Mouse (Mus musculus) kidney, postnatal 0 days (tissue): ENCODE measurements around the gene Hibch. TPM values are rescaled to one million over a fixed set of nuclear protein-coding genes. Genes with fewer than 3 reads are reported as not detected.
"Not testable (repeated sequence)": the region's sequence is repeated elsewhere in the genome, so short reads cannot be mapped to it uniquely, and the experiment has no call there.

Source experiments
- ATAC-seq: fragments of 200-750 bp; cut with Nextera tagmentation; replicated peaks from 2 replicates; pipeline ENCODE4 v1.8.0; 2017; ENCODE audit warnings: low read depth, moderate number of reproducible peaks, moderate TSS enrichment, moderate library complexity; ENCODE audit not compliant: low FRiP score
- DNase-seq: peaks from one replicate; pipeline ENCODE4 v3.0.0-alpha.2; 2016; ENCODE audit warnings: low spot score
- H3K27ac ChIP-seq: fragments of 300-500 bp; sonication (generic); 2 replicates; pipeline ENCODE4 v1.5.1; 2014; ENCODE audit warnings: mild to moderate bottlenecking
- H3K27me3 ChIP-seq: fragments of 300-500 bp; sonication (generic); 2 replicates; pipeline ENCODE4 v1.6.1; 2014; ENCODE audit warnings: low read length, mixed read lengths; ENCODE audit not compliant: insufficient read depth
- H3K36me3 ChIP-seq: fragments of 300-500 bp; sonication (generic); 2 replicates; pipeline ENCODE4 v1.6.1; 2014; ENCODE audit warnings: low read length, mixed read lengths; ENCODE audit not compliant: insufficient read depth
- H3K4me1 ChIP-seq: fragments of 300-500 bp; sonication (generic); replicated peaks from 2 replicates; pipeline ENCODE4 v1.6.1; 2014; ENCODE audit warnings: antibody characterized with exemption, low read length, mixed read lengths; ENCODE audit not compliant: insufficient read depth
- H3K4me2 ChIP-seq: fragments of 300-500 bp; sonication (generic); 2 replicates; pipeline ENCODE4 v1.6.1; 2014; ENCODE audit warnings: mild to moderate bottlenecking, low read length, moderate library complexity, mixed read lengths
- H3K4me3 ChIP-seq: fragments of 300-500 bp; sonication (generic); replicated peaks from 2 replicates; pipeline ENCODE4 v1.5.1; 2014; ENCODE audit warnings: low read depth, low read length
- H3K9ac ChIP-seq: fragments of 300-500 bp; sonication (generic); 2 replicates; pipeline ENCODE4 v1.6.1; 2014; ENCODE audit warnings: low read depth, low read length
- H3K9me3 ChIP-seq: fragments of 300-500 bp; sonication (generic); replicated peaks from 2 replicates; pipeline ENCODE4 v1.6.1; 2016; ENCODE audit warnings: low read length, inconsistent platforms, mixed read lengths
- CTCF ChIP-seq: IDR thresholded peaks from 2 replicates; pipeline ENCODE4 v1.5.1; 2016; ENCODE audit warnings: antibody characterized with exemption, low read depth, mild to moderate bottlenecking, moderate library complexity
- WGBS: fragments of 180-500 bp; shearing (Covaris S2); extraction: QIAGEN DNeasy Blood & Tissue Kit; methylation state at CpG from one replicate; pipeline ENCODE4 v1.1.7; 2014; 5-methylcytosine and 5-hydroxymethylcytosine counted together
- polyA plus RNA-seq: library from polyadenylated mRNA; unstranded; fragments of >200 nt; fragmentation: Nextera tagmentation; extraction: Ambion mirVana; gene quantifications from 2 replicates; pipeline ENCODE4 v1.2.1, GENCODE M21; 2015

The Hibch gene
- polyA plus RNA-seq, 1 experiment from 2014 or later, result 30.7 TPM

DNA sequence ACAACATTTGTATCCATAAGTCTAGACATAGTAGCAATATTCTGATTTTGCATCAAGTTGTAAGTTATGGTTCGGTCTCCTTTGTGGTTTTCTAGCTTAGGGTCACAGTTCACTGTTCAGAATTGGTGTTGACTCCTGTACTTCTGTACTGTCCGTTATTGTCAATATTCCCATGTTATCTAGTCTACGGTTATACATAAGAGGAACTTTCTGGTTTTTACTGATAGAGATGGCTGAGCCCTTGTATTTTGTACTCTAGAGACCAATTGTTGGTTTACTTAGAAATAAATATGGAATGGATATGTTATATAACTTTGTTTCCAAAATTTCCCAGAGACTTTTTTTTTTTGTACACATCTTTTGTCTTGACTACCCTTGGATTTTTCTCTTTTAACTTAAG lies 21.3 kb downstream of the Hibch start:
- H3K4me2 ChIP-seq, result no peak overlapping the region
- 0 out of 2 replicates have a peak, but pooled peaks cover 5% of the 10 kb centered on the region for H3K36me3 ChIP-seq
- DNase-seq (no peak), ATAC-seq (no peak)
- 92% methylated on average over 3 of the region's 3 CpGs for WGBS
- H3K9me3 ChIP-seq, result no peaks in the 10 kb centered on the region
- H3K27ac ChIP-seq, result no peak overlapping the region
- no peak overlapping the region for H3K9ac ChIP-seq
- no peak overlapping the region for H3K4me3 ChIP-seq
- no peak for TF ChIP-seq CTCF
- H3K4me1 ChIP-seq, result no peaks in the 10 kb centered on the region
- H3K27me3 ChIP-seq, result no peaks in the 10 kb centered on the region

DNA sequence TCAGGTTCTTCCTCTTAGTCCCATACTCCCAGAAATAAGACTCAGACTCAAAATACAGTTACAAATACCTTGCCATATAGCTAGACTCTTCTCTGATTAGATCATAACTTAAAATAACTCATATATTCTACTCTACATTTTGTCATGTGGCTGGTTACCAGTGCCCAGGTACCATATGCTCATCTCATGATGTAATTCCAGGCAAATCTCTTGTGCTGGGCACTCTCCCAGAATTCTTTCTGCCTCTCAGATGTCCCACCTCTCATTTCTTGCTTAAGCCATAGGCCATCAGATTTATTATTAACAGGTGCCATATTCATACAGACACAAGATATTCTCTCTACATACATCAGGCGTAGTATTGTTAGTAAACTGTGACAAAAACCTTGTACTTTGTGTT lies 23.1 kb downstream of the Hibch start:
- Histone ChIP-seq H3K9me3 (no peaks in the 10 kb centered on the region), H3K9ac (no peak overlapping the region), H3K4me3 (no peak overlapping the region), H3K27ac (no peak overlapping the region), H3K36me3 (0 out of 2 replicates have a peak, but pooled peaks cover 3% of the 10 kb centered on the region), H3K27me3 (no peaks in the 10 kb centered on the region), H3K4me1 (no peaks in the 10 kb centered on the region), H3K4me2 (no peak overlapping the region)
- DNase-seq (no peak), ATAC-seq (no peak)
- WGBS, result 96% methylated on average over 1 of the region's 1 CpGs
- no peak for TF ChIP-seq CTCF

DNA sequence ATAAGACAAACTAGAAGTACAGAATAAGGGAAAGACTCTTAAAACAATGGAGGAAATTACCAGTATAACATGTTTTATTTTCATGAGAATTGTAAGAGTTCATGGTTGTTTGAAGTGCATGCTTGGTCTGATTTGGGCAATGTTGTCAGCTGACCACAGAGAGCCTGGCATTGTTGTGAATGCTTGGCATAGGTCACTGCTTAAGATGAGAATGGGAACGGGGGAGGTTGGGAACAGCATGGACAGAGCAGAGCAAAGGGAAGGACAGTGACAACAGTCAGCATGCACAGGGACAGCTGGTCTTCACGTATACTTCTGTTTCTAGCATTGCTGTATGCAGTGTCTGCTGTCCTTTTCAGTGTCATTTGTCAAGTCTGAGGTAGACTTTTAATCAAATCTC lies 39.5 kb downstream of the Hibch start:
- Histone ChIP-seq H3K27ac (no peak overlapping the region), H3K4me3 (no peak overlapping the region), H3K36me3 (peaks cover under 1% of the 10 kb centered on the region; the same call in 1 of the 2 replicates), H3K4me2 (no peak overlapping the region), H3K27me3 (no peaks in the 10 kb centered on the region), H3K4me1 (no peaks in the 10 kb centered on the region), H3K9me3 (no peaks in the 10 kb centered on the region), H3K9ac (no peak overlapping the region)
- no peak for TF ChIP-seq CTCF
- WGBS, result 75% methylated on average over 2 of the region's 2 CpGs
- ATAC-seq (no peak), DNase-seq (no peak)

DNA sequence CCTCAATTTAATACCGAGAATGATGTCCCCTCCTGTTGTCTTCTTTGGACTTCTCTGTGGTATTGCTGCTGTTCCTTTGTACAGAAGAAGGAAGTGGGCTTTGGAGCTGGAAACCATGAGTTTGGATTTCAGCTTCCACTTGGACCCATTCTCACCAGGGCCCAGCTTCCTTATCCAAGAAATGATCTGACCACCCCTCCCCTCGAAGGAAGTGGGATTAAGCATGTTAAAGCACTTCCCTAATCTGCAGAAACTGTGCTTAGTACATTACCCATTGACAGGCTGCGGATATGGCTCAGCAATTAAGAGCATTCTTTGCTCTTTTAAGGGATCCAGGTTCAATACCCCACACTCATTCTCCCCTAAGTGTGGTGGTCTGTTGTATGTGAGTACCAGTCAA lies 65.1 kb downstream of the Hibch start:
- no peak overlapping the region for H3K27ac ChIP-seq
- no peaks in the 10 kb centered on the region for H3K9me3 ChIP-seq
- ATAC-seq, result no peak
- H3K4me1 ChIP-seq, result no peaks in the 10 kb centered on the region
- H3K36me3 ChIP-seq, result 0 out of 2 replicates have a peak, but pooled peaks cover 2% of the 10 kb centered on the region
- H3K9ac ChIP-seq, result no peak overlapping the region
- WGBS, result 89% methylated on average over 3 of the region's 3 CpGs
- no peak for DNase-seq
- no peak for TF ChIP-seq CTCF
- no peaks in the 10 kb centered on the region for H3K27me3 ChIP-seq
- H3K4me3 ChIP-seq, result no peak overlapping the region
- no peak overlapping the region for H3K4me2 ChIP-seq

DNA sequence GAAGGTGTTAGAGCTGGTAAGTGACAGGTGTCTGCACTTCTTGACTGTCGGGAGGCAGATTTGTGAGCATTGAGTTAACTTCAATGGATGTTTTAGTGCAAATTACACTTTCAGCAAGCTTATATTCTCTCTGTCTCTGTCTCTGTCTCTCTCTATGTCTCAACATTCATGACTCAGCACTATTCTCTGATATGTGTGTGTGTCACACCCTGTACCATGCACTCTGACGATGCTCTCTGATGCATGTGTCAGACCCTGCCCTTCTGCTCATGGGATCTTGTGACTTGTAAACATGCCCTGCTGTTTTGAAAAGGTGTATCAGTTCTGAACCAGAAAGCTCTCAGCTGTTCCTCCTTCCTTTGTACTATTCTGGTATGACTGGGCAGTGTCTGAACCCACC lies 71.9 kb downstream of the Hibch start:
- no peak for TF ChIP-seq CTCF
- Histone ChIP-seq H3K4me1 (no peaks in the 10 kb centered on the region), H3K4me2 (no peak overlapping the region), H3K4me3 (no peak overlapping the region), H3K9me3 (no peaks in the 10 kb centered on the region), H3K27me3 (no peaks in the 10 kb centered on the region), H3K36me3 (no peaks in the 10 kb centered on the region), H3K27ac (no peak overlapping the region), H3K9ac (no peak overlapping the region)
- no peak for ATAC-seq
- no peak for DNase-seq
- 77% methylated on average over 2 of the region's 2 CpGs for WGBS

DNA sequence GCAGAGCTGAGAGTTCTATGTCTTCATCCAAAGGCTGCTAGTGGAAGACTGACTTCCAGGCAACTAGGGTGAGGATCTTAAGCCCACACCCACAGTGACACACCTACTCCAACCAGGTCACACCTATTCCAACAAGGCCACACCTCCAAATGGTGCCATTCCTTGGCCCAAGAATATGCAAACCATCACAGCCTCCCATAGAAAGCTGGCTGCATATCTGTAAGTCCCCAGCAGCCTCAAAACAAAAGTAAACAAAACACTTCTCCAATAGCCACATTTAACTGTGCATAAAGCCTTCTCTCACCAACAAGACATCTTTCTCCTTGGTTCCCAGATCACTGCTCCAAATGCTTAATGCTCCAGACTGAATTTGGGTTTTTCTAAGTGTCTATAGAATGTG lies 74.2 kb downstream of the Hibch start:
- not testable (repeated sequence) for ATAC-seq, DNase-seq, H3K9ac ChIP-seq, H3K27ac ChIP-seq, H3K4me3 ChIP-seq, H3K4me2 ChIP-seq, H3K4me1 ChIP-seq, H3K36me3 ChIP-seq, H3K27me3 ChIP-seq, H3K9me3 ChIP-seq

DNA sequence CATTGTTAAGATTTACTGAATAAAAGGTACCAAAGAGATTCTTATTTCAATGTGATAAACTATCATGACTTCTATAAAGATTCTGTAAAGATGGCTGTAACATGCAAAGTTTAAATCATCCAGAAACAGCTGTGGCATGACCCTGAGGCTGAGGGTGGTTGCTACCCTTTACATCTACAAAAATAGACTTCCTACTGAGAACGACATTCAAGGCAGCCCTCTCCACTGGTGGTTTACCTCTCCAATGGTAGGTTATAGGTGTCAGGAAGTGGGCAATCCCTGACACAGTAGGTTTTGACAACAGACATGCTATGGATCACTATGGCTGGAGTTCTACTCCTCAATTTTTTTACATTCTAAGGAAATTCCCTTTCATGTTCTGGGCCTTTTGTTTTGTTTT lies 79.8 kb downstream of the Hibch start:
- no CpG with 5 or more reads among the region's 1 CpGs for WGBS
- H3K4me2 ChIP-seq, ATAC-seq, H3K36me3 ChIP-seq, H3K27ac ChIP-seq, DNase-seq, H3K9ac ChIP-seq, H3K4me1 ChIP-seq, H3K9me3 ChIP-seq, H3K27me3 ChIP-seq, H3K4me3 ChIP-seq: not testable (repeated sequence)
